Mouse (Mus musculus) liver, adult 2 months (tissue): ENCODE data around the gene BC005624. TPM values are rescaled to one million over a fixed set of nuclear protein-coding genes. Genes with fewer than 3 reads are reported as not detected.

Experiments used
- DNase-seq: peaks from one replicate; pipeline ENCODE4 v3.0.0-alpha.2; 2011; ENCODE audit warnings: low read depth, low spot score; ENCODE audit errors: extremely low read depth
- H3K27ac ChIP-seq: fragments of 200-500 bp; replicated peaks from 2 replicates; pipeline ENCODE4 v1.5.1; 2012; ENCODE audit warnings: low read depth, mild to moderate bottlenecking, control low read depth, inconsistent platforms, low read length; ENCODE audit not compliant: insufficient read depth
- H3K27me3 ChIP-seq: fragments of 200-500 bp; 2 replicates; pipeline ENCODE4 v1.6.1; 2012; ENCODE audit warnings: mild to moderate bottlenecking, moderate library complexity, low read length, inconsistent platforms; ENCODE audit not compliant: control insufficient read depth, insufficient read depth
- H3K36me3 ChIP-seq: fragments of 200-500 bp; 2 replicates; pipeline ENCODE4 v1.6.1; 2012; ENCODE audit warnings: low read length, inconsistent platforms; ENCODE audit not compliant: control insufficient read depth, insufficient read depth
- H3K4me1 ChIP-seq: fragments of 200-500 bp; 2 replicates; pipeline ENCODE4 v1.6.1; 2011; ENCODE audit warnings: low read length; ENCODE audit not compliant: control insufficient read depth, insufficient read depth
- H3K4me3 ChIP-seq: fragments of 200-500 bp; 2 replicates; pipeline ENCODE4 v1.5.1; 2011; ENCODE audit warnings: low read depth, mild to moderate bottlenecking, control low read depth, low read length, moderate library complexity; ENCODE audit not compliant: insufficient read depth
- H3K79me2 ChIP-seq: fragments of 200-500 bp; 2 replicates; pipeline ENCODE4 v1.6.1; 2012; ENCODE audit warnings: inconsistent platforms, mild to moderate bottlenecking, low read length, moderate library complexity; ENCODE audit not compliant: control insufficient read depth, insufficient read depth
- H3K9ac ChIP-seq: fragments of 200-500 bp; 2 replicates; pipeline ENCODE4 v1.6.1; 2012; ENCODE audit warnings: low read depth, mild to moderate bottlenecking, control low read depth, inconsistent platforms, low read length
- CTCF ChIP-seq: fragments of 200-500 bp; IDR thresholded peaks from 2 replicates; pipeline ENCODE4 v1.5.1; 2011; ENCODE audit warnings: low read depth, low read length, control low read depth
- POLR2A ChIP-seq: fragments of 200-500 bp; IDR thresholded peaks from 2 replicates; pipeline ENCODE4 v1.6.1; 2011; ENCODE audit warnings: low read length, control low read depth; ENCODE audit not compliant: insufficient read depth; ENCODE audit errors: extremely low read depth
- WGBS: fragments of 180-500 bp; shearing (Covaris S2); methylation state at CpG from one replicate; pipeline ENCODE4 v1.1.7; 2018; 5-methylcytosine and 5-hydroxymethylcytosine counted together
- polyA plus RNA-seq: library from polyadenylated mRNA; depleted of rRNA; stranded (reverse); fragments of >200 nt; gene quantifications from 2 replicates; pipeline ENCODE4 v1.2.3, GENCODE M21; 2012; rRNA removed
- total RNA-seq: library from RNA; depleted of rRNA; stranded (reverse); fragments of >200 nt; gene quantifications from 2 replicates; pipeline ENCODE4 v1.2.3, GENCODE M21; 2014; rRNA removed

The BC005624 gene
- total RNA-seq (13.5 and 16.6 TPM in 2 replicates), polyA plus RNA-seq (11.7 and 12.0 TPM in 2 replicates)

DNA sequence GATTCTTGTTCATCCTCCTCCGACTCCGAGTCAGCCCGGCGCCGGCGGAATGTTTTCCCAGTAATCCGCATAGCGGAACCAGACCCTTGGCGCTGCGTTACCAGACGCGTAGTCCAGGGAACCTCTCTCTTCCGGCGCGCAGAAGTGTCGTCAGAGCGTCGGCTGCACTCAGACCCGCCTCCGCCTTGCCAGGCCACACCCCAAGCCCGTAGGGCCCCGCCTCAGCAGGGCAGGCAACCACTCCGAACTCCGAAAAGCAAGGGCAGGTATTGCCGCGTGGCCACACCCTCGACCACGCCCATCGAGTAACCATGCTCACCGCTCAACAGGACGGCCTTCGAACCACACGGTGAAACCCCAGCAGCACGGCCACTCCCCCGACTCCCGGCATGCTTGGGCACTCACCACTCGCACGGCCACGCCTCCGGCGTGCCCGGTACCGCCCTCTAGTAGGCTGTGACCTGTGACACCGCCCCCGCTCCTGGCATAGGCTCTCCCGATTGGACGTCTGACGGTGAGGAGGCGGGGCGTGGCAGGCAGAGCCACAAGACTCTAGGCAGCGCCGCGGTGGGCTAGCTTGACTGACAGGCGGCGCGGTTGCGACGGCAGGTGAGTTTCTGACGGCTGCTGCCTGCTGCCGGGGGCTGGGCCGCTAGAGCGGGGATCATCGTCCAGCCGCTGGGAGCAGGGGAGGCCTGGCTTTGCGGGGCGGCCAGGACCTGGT lies at the start of gene BC005624, which contains the start of gene Usp20:
TSS of gene BC005624 (minus strand) at position 412 of the 724 bp plus-strand sequence.
TSS of gene Usp20 (plus strand) at position 490 of the 724 bp plus-strand sequence.
- Histone ChIP-seq H3K4me1 (peaks cover 5% of the 10 kb centered on the region; the same call in 1 of the 2 replicates), H3K9ac (peak within 1 kb of the TSS; percentile 70), H3K79me2 (no peaks in the 10 kb centered on the region; the same call in 1 of the 2 replicates), H3K27me3 (no peaks in the 10 kb centered on the region), H3K36me3 (peaks cover 5% of the 10 kb centered on the region; the same call in 1 of the 2 replicates), H3K27ac (no peak within 1 kb of the TSS), H3K4me3 (peak within 1 kb of the TSS; percentile 71)
- TF ChIP-seq POLR2A (peak; percentile 55; the same call in 1 of the 2 replicates), CTCF (no peak)
- DNase-seq, result peak; percentile 100
- WGBS, result under 1% methylated on average over 66 of the region's 66 CpGs

GRCm38 (mm10) chr2:31026642-31027041 lies 44.6 kb upstream of the BC005624 start:
- WGBS, result 74% methylated on average over 8 of the region's 8 CpGs
- Histone ChIP-seq H3K36me3 (peaks cover 4% of the 10 kb centered on the region; the same call in 1 of the 2 replicates), H3K27me3 (no peaks in the 10 kb centered on the region), H3K79me2 (no peaks in the 10 kb centered on the region), H3K4me3 (no peak overlapping the region), H3K4me1 (no peaks in the 10 kb centered on the region), H3K9ac (no peak overlapping the region), H3K27ac (no peak overlapping the region)
- no peak for TF ChIP-seq CTCF
- TF ChIP-seq POLR2A, result no peak
- DNase-seq, result no peak

DNA sequence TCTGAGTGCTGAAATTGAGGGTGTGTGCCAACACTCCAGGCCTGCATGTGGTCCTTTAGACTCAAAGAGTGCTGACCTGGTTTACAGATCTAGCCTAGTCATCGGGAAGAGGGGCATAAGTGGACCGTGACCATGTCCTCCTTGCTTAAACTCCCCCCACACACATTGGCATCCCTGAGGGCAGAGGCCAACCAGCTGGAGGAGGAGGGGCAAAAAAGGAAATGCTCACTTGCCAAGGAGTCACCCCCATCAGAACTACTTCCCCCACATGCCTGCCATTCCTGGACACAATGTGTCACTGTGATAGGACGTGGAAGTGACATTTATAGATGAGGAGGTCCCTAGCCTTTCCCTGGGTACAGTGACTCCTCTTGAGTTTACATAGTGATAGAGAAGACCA lies 43.5 kb upstream of the BC005624 start:
- Histone ChIP-seq H3K4me3 (no peak overlapping the region), H3K79me2 (no peaks in the 10 kb centered on the region), H3K4me1 (no peaks in the 10 kb centered on the region), H3K27me3 (no peaks in the 10 kb centered on the region), H3K36me3 (peaks cover 2% of the 10 kb centered on the region; the same call in 1 of the 2 replicates), H3K27ac (no peak overlapping the region), H3K9ac (no peak overlapping the region)
- WGBS, result 72% methylated on average over 3 of the region's 3 CpGs
- no peak for TF ChIP-seq POLR2A
- TF ChIP-seq CTCF, result no peak
- peak; percentile 5 for DNase-seq

DNA sequence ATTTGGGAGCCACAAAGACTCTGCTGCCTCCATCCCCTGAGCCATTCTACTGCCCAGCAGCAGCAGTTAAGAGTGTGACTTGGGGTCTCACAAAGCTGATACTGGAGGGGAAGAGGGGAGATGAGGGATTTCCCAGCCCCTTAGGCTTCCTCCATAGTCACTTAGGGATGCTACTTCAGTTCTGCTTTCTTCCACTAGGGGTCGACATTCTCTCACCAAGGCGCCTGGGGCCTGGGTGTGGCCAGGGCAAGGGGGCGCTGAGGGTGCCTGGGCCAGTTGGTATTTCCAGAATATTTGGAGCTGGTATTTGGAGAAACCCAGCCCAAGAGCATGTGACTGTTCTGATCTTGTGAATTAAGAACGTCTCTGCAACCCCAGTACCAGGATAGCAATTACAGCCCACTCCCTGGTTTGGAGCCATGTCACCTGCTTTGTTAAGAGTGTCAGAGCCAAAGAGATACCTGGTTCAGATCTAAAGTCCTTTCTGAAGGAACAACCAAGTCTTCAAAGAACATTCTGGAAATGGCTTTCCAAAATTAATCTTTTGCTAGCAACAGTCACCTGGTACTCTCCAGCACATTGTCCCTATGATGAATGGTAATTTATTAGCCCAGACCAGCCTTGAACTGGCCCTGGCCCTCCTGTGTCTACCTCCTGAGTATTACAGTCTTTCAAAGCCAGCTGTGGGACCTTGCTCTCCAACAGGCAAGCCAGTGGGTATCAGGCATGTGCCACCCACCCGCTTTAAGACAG lies 42.8 kb upstream of the BC005624 start:
- Histone ChIP-seq H3K4me3 (no peak overlapping the region), H3K36me3 (no peaks in the 10 kb centered on the region), H3K27me3 (no peaks in the 10 kb centered on the region), H3K79me2 (no peaks in the 10 kb centered on the region), H3K9ac (no peak overlapping the region), H3K4me1 (no peaks in the 10 kb centered on the region), H3K27ac (no peak overlapping the region)
- peak; percentile 23 for DNase-seq
- 30% methylated on average over 5 of the region's 5 CpGs for WGBS
- TF ChIP-seq CTCF (peak; percentile 88), POLR2A (no peak)

DNA sequence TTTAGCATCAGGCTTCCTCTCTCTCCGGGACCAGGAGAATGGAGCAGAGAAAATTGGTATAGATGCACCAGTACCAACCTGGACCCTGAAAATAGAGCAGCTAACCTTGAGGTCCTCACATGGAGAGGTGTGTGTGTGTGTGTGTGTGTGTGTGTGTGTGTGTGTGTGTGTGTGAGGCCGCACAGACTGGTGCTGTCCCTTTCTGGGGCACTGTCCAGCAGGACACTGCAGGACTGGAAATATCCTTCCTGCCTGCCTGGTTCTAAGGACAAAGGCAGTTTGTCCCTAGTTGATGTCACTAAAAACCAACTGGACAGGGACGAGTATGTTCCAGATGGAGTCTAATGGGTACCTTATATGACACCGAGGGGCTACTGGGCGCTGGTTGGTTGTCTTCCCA lies 41.9 kb upstream of the BC005624 start:
- Histone ChIP-seq H3K4me3 (no peak overlapping the region), H3K9ac (no peak overlapping the region), H3K79me2 (no peaks in the 10 kb centered on the region), H3K27ac (no peak overlapping the region), H3K4me1 (no peaks in the 10 kb centered on the region), H3K36me3 (no peaks in the 10 kb centered on the region), H3K27me3 (no peaks in the 10 kb centered on the region)
- DNase-seq, result no peak
- TF ChIP-seq CTCF, result no peak
- TF ChIP-seq POLR2A, result no peak
- WGBS, result 69% methylated on average over 5 of the region's 5 CpGs
